Mouse (Mus musculus) liver, adult (tissue): ENCODE measurements around the gene Hnrnpa1.
A peak's percentile ranks its signal among the peaks of the same experiment; 100 is the strongest.

Source experiments
- GATA4 ChIP-seq: IDR thresholded peaks from 2 replicates; pipeline ENCODE4 v1.6.1; 2014; ENCODE audit warnings: mild to moderate bottlenecking, low read length; ENCODE audit not compliant: insufficient replicate concordance

The Hnrnpa1 gene

GRCm38 (mm10) chr15:103240160-103241028 is at the start of gene Hnrnpa1:
Hnrnpa1 (plus strand) TSS chr15:103240432.
- peak; percentile 59; the same call in 1 of the 2 replicates for TF ChIP-seq GATA4

GRCm38 (mm10) chr15:103190531-103191462 is 49.4 kb upstream of the Hnrnpa1 start:
- no peak for TF ChIP-seq GATA4

GRCm38 (mm10) chr15:103193606-103194005 is 46.6 kb upstream of the Hnrnpa1 start:
- peak; percentile 69; the same call in 1 of the 2 replicates for TF ChIP-seq GATA4

GRCm38 (mm10) chr15:103196835-103197234 is 43.4 kb upstream of the Hnrnpa1 start:
- TF ChIP-seq GATA4, result no peak

GRCm38 (mm10) chr15:103197785-103198184 is 42.4 kb upstream of the Hnrnpa1 start:
- no peak for TF ChIP-seq GATA4

GRCm38 (mm10) chr15:103202088-103202793 is 38.0 kb upstream of the Hnrnpa1 start:
- TF ChIP-seq GATA4, result no peak

- no peak for TF ChIP-seq GATA4
Measured at GRCm38 (mm10) chr15:103205156-103205555, 35.1 kb upstream of the Hnrnpa1 start.

GRCm38 (mm10) chr15:103214149-103214548 is 26.1 kb upstream of the Hnrnpa1 start:
- TF ChIP-seq GATA4, result no peak

GRCm38 (mm10) chr15:103214971-103215907 is 25.0 kb upstream of the Hnrnpa1 start:
- TF ChIP-seq GATA4, result no peak

- TF ChIP-seq GATA4, result no peak
Measured at GRCm38 (mm10) chr15:103216052-103216451, 24.2 kb upstream of the Hnrnpa1 start.

- no peak for TF ChIP-seq GATA4
Measured at GRCm38 (mm10) chr15:103220785-103221184, 19.4 kb upstream of the Hnrnpa1 start.

GRCm38 (mm10) chr15:103221386-103221785 is 18.8 kb upstream of the Hnrnpa1 start:
- TF ChIP-seq GATA4, result no peak

GRCm38 (mm10) chr15:103224161-103224560 is 16.1 kb upstream of the Hnrnpa1 start:
- TF ChIP-seq GATA4, result no peak

- TF ChIP-seq GATA4, result no peak
Measured at GRCm38 (mm10) chr15:103227022-103227421, 13.2 kb upstream of the Hnrnpa1 start.
